Mouse (Mus musculus) lung, embryonic 15.5 days (tissue): Measurements from ENCODE around the gene Gm9639. TPM values are rescaled to one million over a fixed set of nuclear protein-coding genes. Genes with fewer than 3 reads are reported as not detected.
"Not testable (repeated sequence)": the region's sequence is repeated elsewhere in the genome, so short reads cannot be mapped to it uniquely, and the experiment has no call there.

Source experiments
- ATAC-seq: fragments of 200-750 bp; cut with Nextera tagmentation; 2 replicates; pipeline ENCODE4 v1.8.0; 2017; ENCODE audit warnings: moderate number of reproducible peaks, borderline replicate concordance; ENCODE audit not compliant: low FRiP score, low TSS enrichment; ENCODE audit errors: extremely low read depth
- H3K27ac ChIP-seq: fragments of 300-500 bp; sonication (generic); 2 replicates; pipeline ENCODE4 v1.5.1; 2015; ENCODE audit warnings: moderate library complexity, mild to moderate bottlenecking, inconsistent platforms
- H3K27me3 ChIP-seq: fragments of 300-500 bp; sonication (generic); 2 replicates; pipeline ENCODE4 v1.6.1; 2015; ENCODE audit warnings: inconsistent platforms
- H3K36me3 ChIP-seq: fragments of 300-500 bp; sonication (generic); 2 replicates; pipeline ENCODE4 v1.6.1; 2015; ENCODE audit warnings: inconsistent platforms
- H3K4me1 ChIP-seq: fragments of 300-500 bp; sonication (generic); 2 replicates; pipeline ENCODE4 v1.6.1; 2015; ENCODE audit warnings: inconsistent platforms
- H3K4me2 ChIP-seq: fragments of 300-500 bp; sonication (generic); 2 replicates; pipeline ENCODE4 v1.6.1; 2015; ENCODE audit warnings: inconsistent platforms, mild to moderate bottlenecking, moderate library complexity
- H3K4me3 ChIP-seq: fragments of 300-500 bp; sonication (generic); 2 replicates; pipeline ENCODE4 v1.5.1; 2015; ENCODE audit warnings: mild to moderate bottlenecking, inconsistent platforms
- H3K9ac ChIP-seq: fragments of 300-500 bp; sonication (generic); 2 replicates; pipeline ENCODE4 v1.6.1; 2015; ENCODE audit warnings: inconsistent platforms
- H3K9me3 ChIP-seq: fragments of 300-500 bp; sonication (generic); 2 replicates; pipeline ENCODE4 v1.6.1; 2016; ENCODE audit warnings: inconsistent platforms
- WGBS: fragments of 180-500 bp; shearing (Covaris S2); methylation state at CpG from one replicate; pipeline ENCODE4 v1.1.7; 2015; 5-methylcytosine and 5-hydroxymethylcytosine counted together
- polyA plus RNA-seq: library from polyadenylated mRNA; unstranded; fragments of >200 nt; fragmentation: Nextera tagmentation; extraction: Ambion mirVana; gene quantifications from 2 replicates; pipeline ENCODE4 v1.2.1, GENCODE M21; 2015

Gm9639 gene
- polyA plus RNA-seq, 1 experiment from 2014 or later = not detected

DNA sequence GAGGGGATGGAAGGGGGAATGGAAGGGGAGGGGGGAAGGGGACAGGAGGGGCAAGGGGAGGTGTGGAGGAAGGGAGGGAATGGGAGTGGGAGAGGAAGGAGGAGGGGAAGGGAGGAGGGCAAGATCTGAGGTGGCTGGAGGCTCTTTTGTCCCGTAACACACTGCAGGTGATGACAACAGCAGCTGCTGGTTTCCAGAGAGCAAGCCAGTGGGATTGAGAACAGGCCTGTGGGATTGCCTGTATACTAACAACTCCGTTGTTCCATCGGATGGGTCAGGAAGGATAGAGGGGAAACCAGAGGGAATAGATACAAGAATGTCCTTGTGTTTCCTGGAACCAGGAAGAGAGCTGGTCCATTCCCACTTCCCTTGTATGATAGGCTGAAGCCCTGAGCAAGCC, 2.8 kb upstream of the Gm9639 start:
- H3K27ac ChIP-seq = no peak overlapping the region
- H3K4me1 ChIP-seq = no peaks in the 10 kb centered on the region
- no peak overlapping the region for H3K4me3 ChIP-seq
- no peak for ATAC-seq
- H3K9me3 ChIP-seq = no peaks in the 10 kb centered on the region
- WGBS = 13% methylated on average over 3 of the region's 3 CpGs
- H3K9ac ChIP-seq = no peak overlapping the region
- no peaks in the 10 kb centered on the region for H3K27me3 ChIP-seq
- H3K4me2 ChIP-seq = no peak overlapping the region
- H3K36me3 ChIP-seq = no peaks in the 10 kb centered on the region

GRCm38 (mm10) chr10:77788621-77789020, 6.3 kb downstream of the Gm9639 start:
- H3K36me3 ChIP-seq = no peaks in the 10 kb centered on the region
- H3K4me3 ChIP-seq = no peak overlapping the region
- 79% methylated on average over 2 of the region's 2 CpGs for WGBS
- no peaks in the 10 kb centered on the region for H3K9me3 ChIP-seq
- H3K9ac ChIP-seq = no peak overlapping the region
- no peak for ATAC-seq
- H3K4me1 ChIP-seq = no peaks in the 10 kb centered on the region
- H3K4me2 ChIP-seq = no peak overlapping the region
- no peak overlapping the region for H3K27ac ChIP-seq
- H3K27me3 ChIP-seq = no peaks in the 10 kb centered on the region

DNA sequence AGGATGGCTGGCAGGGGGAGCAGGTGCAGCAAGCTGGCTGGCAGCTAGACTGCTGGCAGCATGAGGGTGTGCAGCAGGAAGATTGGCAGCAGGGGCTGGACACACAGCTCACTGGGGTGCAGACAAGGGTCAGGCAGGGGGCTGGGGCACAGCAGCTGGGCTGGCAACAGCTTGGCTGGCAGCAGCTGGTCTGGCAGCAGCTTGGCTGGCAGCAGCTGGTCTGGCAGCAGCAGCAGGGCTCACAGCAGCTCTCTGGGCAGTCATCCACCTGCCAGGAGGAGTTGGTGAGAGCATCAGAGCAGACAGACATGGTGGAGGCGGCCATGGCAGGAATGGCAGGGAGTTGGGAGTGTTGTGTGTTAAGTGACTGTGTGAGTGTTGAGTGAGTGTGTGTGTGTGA, 7.0 kb downstream of the Gm9639 start, which contains the start of gene Gm7137:
Gene Gm7137 (minus strand): TSS at position 325 of the 400 bp plus-strand sequence.
- H3K4me3 ChIP-seq, H3K4me1 ChIP-seq, H3K9me3 ChIP-seq, H3K4me2 ChIP-seq, H3K36me3 ChIP-seq, H3K27ac ChIP-seq, ATAC-seq, H3K9ac ChIP-seq, H3K27me3 ChIP-seq: not testable (repeated sequence)
- 44% methylated on average over 1 of the region's 1 CpGs for WGBS

DNA sequence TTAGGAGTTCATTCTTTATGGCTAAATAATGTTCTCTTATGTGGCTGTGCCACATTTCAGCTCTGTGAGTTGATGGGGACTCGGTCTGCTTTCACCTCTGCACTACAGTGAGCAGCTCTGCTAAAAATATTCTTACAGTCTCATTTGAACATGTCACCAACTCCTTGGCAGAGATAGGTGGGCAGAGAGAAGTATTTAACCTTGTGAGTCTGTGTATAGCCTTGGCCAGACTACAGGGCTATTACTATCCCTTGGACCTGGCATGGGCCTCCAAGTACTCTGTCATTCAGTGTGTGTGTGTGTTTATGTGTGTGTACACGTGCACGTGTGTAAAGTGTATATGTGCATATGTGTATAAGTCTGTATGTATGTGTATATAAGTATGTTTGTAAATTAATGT, 11.5 kb downstream of the Gm9639 start:
- not testable (repeated sequence) for H3K27ac ChIP-seq, H3K4me3 ChIP-seq, H3K36me3 ChIP-seq, H3K4me2 ChIP-seq, H3K4me1 ChIP-seq, H3K9me3 ChIP-seq, H3K27me3 ChIP-seq, H3K9ac ChIP-seq, ATAC-seq
- WGBS = 83% methylated on average over 3 of the region's 3 CpGs

DNA sequence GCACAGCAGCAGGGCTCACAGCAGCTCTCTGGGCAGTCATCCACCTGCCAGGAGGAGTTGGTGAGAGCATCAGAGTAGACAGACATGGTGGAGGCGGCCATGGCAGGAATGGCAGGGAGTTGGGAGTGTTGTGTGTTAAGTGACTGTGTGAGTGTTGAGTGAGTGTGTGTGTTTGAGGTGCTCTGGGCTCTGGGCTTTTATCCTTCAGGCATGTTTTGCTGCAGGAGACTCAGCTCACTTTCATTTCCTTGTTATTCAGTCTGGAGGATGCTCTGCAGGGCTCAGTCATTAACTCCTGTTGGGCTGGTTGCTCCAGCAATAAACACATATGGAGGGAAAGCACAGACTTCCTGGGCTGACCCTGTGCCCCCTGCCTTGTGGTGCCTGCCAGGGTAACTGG, 12.4 kb downstream of the Gm9639 start, which contains the start of gene Gm3250:
Gene Gm3250 (minus strand): TSS at position 101 of the 400 bp plus-strand sequence.
- not testable (repeated sequence) for H3K4me1 ChIP-seq, ATAC-seq, H3K27ac ChIP-seq, H3K9ac ChIP-seq, H3K9me3 ChIP-seq, H3K36me3 ChIP-seq, H3K4me2 ChIP-seq, H3K27me3 ChIP-seq, H3K4me3 ChIP-seq
- 60% methylated on average over 1 of the region's 1 CpGs for WGBS

- not testable (repeated sequence) for H3K4me3 ChIP-seq, H3K4me1 ChIP-seq, H3K9me3 ChIP-seq, H3K9ac ChIP-seq, ATAC-seq, H3K27ac ChIP-seq, H3K4me2 ChIP-seq, H3K27me3 ChIP-seq, H3K36me3 ChIP-seq
- WGBS = 59% methylated on average over 1 of the region's 1 CpGs
These were observed 18.0 kb downstream of the Gm9639 start, which contains the start of gene Gm7138 for GRCm38 (mm10) chr10:77776844-77777243. Gm7138 (minus strand) TSS chr10:77776944.

DNA sequence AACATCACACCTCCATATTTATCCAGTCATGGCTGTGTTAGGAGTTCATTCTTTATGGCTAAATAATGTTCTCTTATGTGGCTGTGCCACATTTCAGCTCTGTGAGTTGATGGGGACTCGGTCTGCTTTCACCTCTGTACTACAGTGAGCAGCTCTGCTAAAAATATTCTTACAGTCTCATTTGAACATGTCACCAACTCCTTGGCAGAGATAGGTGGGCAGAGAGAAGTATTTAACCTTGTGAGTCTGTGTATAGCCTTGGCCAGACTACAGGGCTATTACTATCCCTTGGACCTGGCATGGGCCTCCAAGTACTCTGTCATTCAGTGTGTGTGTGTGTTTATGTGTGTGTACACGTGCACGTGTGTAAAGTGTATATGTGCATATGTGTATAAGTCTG, 22.7 kb downstream of the Gm9639 start:
- H3K27me3 ChIP-seq, H3K9me3 ChIP-seq, H3K36me3 ChIP-seq, H3K4me1 ChIP-seq, ATAC-seq, H3K9ac ChIP-seq, H3K4me3 ChIP-seq, H3K27ac ChIP-seq, H3K4me2 ChIP-seq: not testable (repeated sequence)
- 74% methylated on average over 3 of the region's 3 CpGs for WGBS

DNA sequence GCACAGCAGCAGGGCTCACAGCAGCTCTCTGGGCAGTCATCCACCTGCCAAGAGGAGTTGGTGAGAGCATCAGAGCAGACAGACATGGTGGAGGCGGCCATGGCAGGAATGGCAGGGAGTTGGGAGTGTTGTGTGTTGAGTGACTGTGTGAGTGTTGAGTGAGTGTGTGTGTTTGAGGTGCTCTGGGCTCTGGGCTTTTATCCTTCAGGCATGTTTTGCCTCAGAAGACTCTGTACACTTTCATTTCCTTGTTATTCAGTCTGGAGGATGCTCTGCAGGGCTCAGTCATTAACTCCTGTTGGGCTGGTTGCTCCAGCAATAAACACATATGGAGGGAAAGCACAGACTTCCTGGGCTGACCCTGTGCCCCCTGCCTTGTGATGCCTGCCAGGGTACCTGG, 23.7 kb downstream of the Gm9639 start, which contains the start of gene Gm3238:
Gene Gm3238 (minus strand): TSS at position 101 of the 400 bp plus-strand sequence.
- H3K4me3 ChIP-seq, H3K9ac ChIP-seq, H3K27me3 ChIP-seq, H3K36me3 ChIP-seq, ATAC-seq, H3K9me3 ChIP-seq, H3K27ac ChIP-seq, H3K4me1 ChIP-seq, H3K4me2 ChIP-seq: not testable (repeated sequence)
- WGBS = no CpG with 5 or more reads among the region's 1 CpGs

DNA sequence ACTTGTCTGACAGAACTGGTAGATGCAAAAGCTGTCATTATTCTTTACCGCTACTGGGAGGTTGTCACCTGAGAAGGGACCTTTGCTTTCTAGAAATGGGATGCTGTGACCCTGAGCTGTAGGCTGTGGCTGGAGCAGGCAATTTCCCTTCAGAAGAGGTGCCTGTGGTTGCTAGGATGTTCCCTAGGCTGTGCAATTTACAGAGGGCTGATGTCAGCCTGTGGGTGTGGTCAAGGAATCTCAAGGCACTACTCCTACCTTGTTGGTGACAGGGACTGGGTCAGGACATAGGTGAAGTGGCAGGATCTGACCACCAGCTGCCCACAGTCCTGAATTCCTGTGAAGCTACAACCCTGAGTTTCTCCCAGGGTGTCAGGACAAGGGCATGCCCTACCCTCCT, 25.1 kb downstream of the Gm9639 start:
- no peak overlapping the region for H3K27ac ChIP-seq
- no peak for ATAC-seq

GRCm38 (mm10) chr10:77759582-77759981, 35.3 kb downstream of the Gm9639 start, which contains the start of gene Gm3233:
Gm3233 (minus strand) TSS chr10:77759682.
- H3K4me3 ChIP-seq, H3K27me3 ChIP-seq, H3K4me1 ChIP-seq, H3K27ac ChIP-seq, H3K4me2 ChIP-seq, H3K9me3 ChIP-seq, H3K9ac ChIP-seq, H3K36me3 ChIP-seq, ATAC-seq: not testable (repeated sequence)
- WGBS = 50% methylated on average over 1 of the region's 1 CpGs

More for the DNA sequence above, 25.1 kb downstream of the Gm9639 start:
- Histone ChIP-seq H3K4me2 (no peak overlapping the region), H3K4me3 (no peak overlapping the region), H3K9me3 (no peaks in the 10 kb centered on the region), H3K4me1 (no peaks in the 10 kb centered on the region), H3K27me3 (no peaks in the 10 kb centered on the region), H3K9ac (no peak overlapping the region), H3K36me3 (no peaks in the 10 kb centered on the region)
- 72% methylated on average over 1 of the region's 1 CpGs for WGBS

DNA sequence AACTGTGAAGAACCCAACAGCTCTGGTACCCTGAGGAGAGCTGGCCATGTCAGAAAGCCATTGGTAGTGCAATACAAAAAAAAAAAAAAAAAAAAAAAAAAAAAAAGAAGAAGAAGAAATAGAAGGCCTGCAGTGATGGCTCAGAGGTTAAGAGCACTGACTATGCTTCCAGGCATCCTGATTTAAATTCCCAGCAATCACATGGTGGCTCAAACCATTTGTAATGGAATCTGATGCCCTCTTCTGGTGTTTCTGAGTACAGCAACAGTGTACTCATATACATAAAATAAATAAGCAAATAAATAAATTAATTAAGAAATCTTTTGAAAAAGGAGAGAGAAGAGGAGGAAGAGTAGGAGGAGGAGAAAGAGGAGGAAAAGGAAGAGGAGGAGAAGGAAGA, 41.4 kb downstream of the Gm9639 start:
- Histone ChIP-seq H3K9ac (no peak overlapping the region), H3K4me2 (no peak overlapping the region), H3K4me1 (no peaks in the 10 kb centered on the region), H3K27ac (no peak overlapping the region), H3K4me3 (no peak overlapping the region), H3K9me3 (no peaks in the 10 kb centered on the region), H3K27me3 (no peaks in the 10 kb centered on the region), H3K36me3 (no peaks in the 10 kb centered on the region)
- no peak for ATAC-seq

DNA sequence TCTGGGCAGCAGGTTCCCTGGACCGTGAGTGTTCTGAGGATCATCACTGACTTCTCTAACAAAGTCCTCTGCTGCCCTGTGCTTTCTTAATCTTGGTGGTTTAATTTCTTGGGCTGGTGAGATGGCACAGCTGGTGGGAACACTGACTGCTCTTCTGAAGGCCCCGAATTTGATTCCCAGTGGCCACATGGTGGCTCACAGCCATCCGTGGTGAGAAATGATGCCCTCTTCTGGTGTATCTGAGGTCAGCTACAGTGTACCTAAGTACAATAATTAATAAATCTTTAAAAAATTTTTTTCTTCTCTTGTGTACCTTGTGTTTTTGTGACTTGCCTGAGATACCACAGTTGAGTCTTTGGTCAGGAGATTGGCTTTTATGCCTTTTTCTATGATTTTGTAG, 42.6 kb downstream of the Gm9639 start:
- not testable (repeated sequence) for H3K4me3 ChIP-seq, H3K9ac ChIP-seq, H3K27ac ChIP-seq, H3K27me3 ChIP-seq, H3K9me3 ChIP-seq, ATAC-seq, H3K4me2 ChIP-seq, H3K4me1 ChIP-seq, H3K36me3 ChIP-seq
- 46% methylated on average over 3 of the region's 3 CpGs for WGBS

GRCm38 (mm10) chr10:77751254-77751653, 43.6 kb downstream of the Gm9639 start, which contains the start of gene Gm9736:
Gm9736 (minus strand) TSS chr10:77751354.
- H3K4me1 ChIP-seq, H3K9me3 ChIP-seq, H3K4me2 ChIP-seq, H3K4me3 ChIP-seq, H3K9ac ChIP-seq, ATAC-seq, H3K36me3 ChIP-seq, H3K27me3 ChIP-seq, H3K27ac ChIP-seq: not testable (repeated sequence)
- WGBS = 50% methylated on average over 1 of the region's 1 CpGs
